Mouse (Mus musculus): ENCODE measurements around the gene Ins2. TPM values are rescaled to one million over a fixed set of nuclear protein-coding genes. Genes with fewer than 3 reads are reported as not detected.

The Ins2 gene
- 0.38 and 0.46 TPM in 2 replicates for polyA plus RNA-seq (2012; rRNA removed)

DNA sequence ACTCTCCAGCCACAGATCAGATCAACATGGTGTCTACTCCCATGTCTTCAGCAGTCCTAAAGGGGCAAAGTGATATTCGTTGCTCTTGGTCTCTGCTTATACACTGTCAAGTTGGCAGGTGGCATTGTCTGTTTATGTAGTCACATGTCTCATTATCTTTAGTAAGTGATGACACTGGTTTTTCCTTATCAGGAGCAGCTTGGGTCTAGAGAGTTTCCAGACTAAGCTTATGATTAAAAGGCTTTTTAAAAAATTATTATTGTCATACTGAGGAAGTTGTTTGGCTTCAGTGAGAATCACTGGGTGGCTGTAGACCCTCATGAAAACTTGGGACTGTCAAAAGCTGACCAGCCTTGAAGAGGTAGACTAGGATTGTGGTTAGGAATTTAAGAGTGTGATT, at the start of gene Ins2:
Gene Ins2 (minus strand): TSS at position 101 of the 400 bp plus-strand sequence.
- Histone ChIP-seq H3K4me3 (ENCODE audit: control insufficient read depth, low read depth, low read length) (no peak within 1 kb of the TSS), H3K27me3 (ENCODE audit: control insufficient read depth, insufficient read depth, low read length) (no peaks in the 10 kb centered on the region), H3K36me3 (ENCODE audit: control insufficient read depth, insufficient read depth, low read length) (no peaks in the 10 kb centered on the region), H3K4me1 (ENCODE audit: control insufficient read depth, insufficient read depth, low read length) (no peaks in the 10 kb centered on the region), H3K27ac (ENCODE audit: control insufficient read depth, insufficient read depth, low read depth, low read length) (no peak within 1 kb of the TSS)
- TF ChIP-seq CTCF (IDR thresholded peaks at IDR 0.05; ENCODE audit: control insufficient read depth, insufficient read depth, insufficient replicate concordance, low read depth, low read length) (no peak), POLR2A (IDR thresholded peaks at IDR 0.05; ENCODE audit: control insufficient read depth, low read depth, low read length) (no peak)

DNA sequence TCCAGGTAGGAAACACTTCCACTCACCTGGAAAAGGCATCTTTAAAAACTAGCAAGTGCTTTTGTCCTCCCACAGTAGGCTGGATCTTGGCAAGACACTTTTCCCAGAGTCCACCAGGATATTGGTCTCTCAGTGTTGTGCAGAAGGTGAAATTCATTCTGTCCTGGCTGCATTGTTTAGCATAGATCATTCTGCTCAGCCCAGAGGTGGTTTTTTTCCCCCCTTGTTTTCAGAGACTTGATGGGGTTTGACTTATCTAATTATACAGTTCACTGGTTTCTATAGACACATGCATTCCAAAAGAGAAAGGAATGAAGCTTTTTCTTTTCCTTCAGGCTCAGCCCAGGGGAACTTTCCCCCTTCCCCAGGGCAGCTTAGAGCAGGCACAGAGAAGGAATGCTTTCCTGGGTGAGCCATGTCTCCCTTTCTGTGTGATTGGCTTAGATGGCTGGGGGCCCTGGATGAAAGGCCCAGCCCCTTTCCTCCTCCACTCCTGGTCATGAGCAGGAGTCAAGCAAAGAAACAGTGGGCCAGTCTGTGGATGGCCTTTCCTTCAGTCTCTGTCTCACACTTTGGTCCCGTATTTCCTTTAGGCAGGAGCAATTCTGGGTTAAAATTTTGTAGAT, 49.6 kb upstream of the Ins2 start:
- Histone ChIP-seq H3K4me3 (ENCODE audit: control insufficient read depth, low read depth, low read length) (no peak overlapping the region), H3K27me3 (ENCODE audit: control insufficient read depth, insufficient read depth, low read length) (no peaks in the 10 kb centered on the region), H3K4me1 (ENCODE audit: control insufficient read depth, insufficient read depth, low read length) (no peaks in the 10 kb centered on the region), H3K27ac (ENCODE audit: control insufficient read depth, insufficient read depth, low read depth, low read length) (no peak overlapping the region), H3K36me3 (ENCODE audit: control insufficient read depth, insufficient read depth, low read length) (no peaks in the 10 kb centered on the region)
- TF ChIP-seq POLR2A (IDR thresholded peaks at IDR 0.05; ENCODE audit: control insufficient read depth, low read depth, low read length) (no peak), CTCF (IDR thresholded peaks at IDR 0.05; ENCODE audit: control insufficient read depth, insufficient read depth, insufficient replicate concordance, low read depth, low read length) (no peak)

DNA sequence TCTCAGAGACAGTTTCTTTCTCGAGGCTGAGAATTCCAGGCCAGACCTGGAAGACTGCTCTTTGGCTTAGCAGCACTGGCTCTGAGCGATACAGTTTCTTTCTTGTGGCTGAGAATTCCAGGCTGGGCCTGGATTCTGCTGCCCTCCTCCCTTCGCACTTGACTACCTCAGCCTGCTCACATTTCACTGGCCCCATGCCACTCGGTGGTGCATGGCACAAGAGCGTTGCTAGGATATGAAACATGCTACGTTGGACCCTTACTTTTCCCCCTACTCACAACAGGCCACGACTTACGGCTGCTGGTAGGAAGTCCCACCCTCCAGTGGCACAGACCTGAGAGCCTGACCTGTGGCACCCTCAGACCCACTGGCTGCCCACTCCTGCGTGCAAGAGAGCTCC, 46.5 kb upstream of the Ins2 start:
- Histone ChIP-seq H3K27ac (ENCODE audit: control insufficient read depth, insufficient read depth, low read depth, low read length) (no peak overlapping the region), H3K27me3 (ENCODE audit: control insufficient read depth, insufficient read depth, low read length) (no peaks in the 10 kb centered on the region), H3K4me1 (ENCODE audit: control insufficient read depth, insufficient read depth, low read length) (no peaks in the 10 kb centered on the region), H3K4me3 (ENCODE audit: control insufficient read depth, low read depth, low read length) (no peak overlapping the region; the same call in 1 of the 2 replicates), H3K36me3 (ENCODE audit: control insufficient read depth, insufficient read depth, low read length) (no peaks in the 10 kb centered on the region)
- no peak for TF ChIP-seq CTCF (IDR thresholded peaks at IDR 0.05; ENCODE audit: control insufficient read depth, insufficient read depth, insufficient replicate concordance, low read depth, low read length)
- no peak for TF ChIP-seq POLR2A (IDR thresholded peaks at IDR 0.05; ENCODE audit: control insufficient read depth, low read depth, low read length)

DNA sequence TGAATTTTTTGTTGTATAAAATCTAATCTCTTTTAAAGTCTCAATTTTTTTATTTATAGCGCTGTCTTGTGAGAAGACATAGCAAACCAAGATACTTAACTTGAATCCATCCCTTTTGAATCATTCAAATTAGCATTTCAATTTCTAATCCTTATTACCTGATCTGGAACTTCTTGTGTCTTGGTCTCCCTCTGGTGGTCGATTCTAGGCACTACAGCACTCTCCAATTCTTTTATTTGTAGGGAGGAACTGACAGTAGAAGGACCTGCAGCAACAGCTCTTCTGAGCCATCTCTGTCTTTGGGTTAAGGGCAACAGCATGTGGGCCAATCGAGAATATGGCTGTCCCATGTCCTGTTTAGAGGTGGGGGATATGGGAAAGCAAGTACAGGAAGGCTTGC, 5.4 kb downstream of the Ins2 start:
- H3K4me3 ChIP-seq (ENCODE audit: control insufficient read depth, low read depth, low read length), result no peak overlapping the region
- H3K27ac ChIP-seq (ENCODE audit: control insufficient read depth, insufficient read depth, low read depth, low read length), result no peak overlapping the region
- no peak for TF ChIP-seq POLR2A (IDR thresholded peaks at IDR 0.05; ENCODE audit: control insufficient read depth, low read depth, low read length)
- TF ChIP-seq CTCF (IDR thresholded peaks at IDR 0.05; ENCODE audit: control insufficient read depth, insufficient read depth, insufficient replicate concordance, low read depth, low read length), result peak; percentile 6; the same call in 1 of the 2 replicates
- no peaks in the 10 kb centered on the region for H3K36me3 ChIP-seq (ENCODE audit: control insufficient read depth, insufficient read depth, low read length)
- no peaks in the 10 kb centered on the region for H3K27me3 ChIP-seq (ENCODE audit: control insufficient read depth, insufficient read depth, low read length)
- H3K4me1 ChIP-seq (ENCODE audit: control insufficient read depth, insufficient read depth, low read length), result no peaks in the 10 kb centered on the region

DNA sequence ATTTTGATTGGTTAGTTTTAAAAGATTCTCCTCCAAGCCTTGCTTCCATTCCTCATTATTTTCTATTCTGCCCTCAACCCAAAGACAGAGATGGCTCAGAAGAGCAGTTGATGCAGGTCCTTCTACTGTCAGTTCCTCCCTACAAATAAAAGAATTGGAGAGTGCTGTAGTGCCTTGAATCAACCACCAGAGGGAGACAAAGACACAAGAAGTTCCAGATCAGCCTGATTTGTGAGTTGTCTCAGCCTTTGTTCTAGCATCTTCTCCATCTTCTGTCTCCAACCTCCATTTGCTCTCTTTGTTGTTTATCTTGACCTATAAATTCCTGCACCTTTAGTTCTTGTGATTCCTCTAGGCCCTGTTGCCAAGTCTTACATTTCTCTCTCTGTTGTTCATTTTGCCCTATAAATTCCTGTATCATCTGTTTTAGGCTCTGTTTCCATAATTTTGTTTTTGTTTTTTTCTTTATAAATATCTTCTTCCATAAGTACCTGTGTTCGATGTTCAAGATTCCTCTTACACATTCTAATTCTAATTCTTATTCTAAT, 6.2 kb downstream of the Ins2 start:
- Histone ChIP-seq H3K4me1 (ENCODE audit: control insufficient read depth, insufficient read depth, low read length) (no peaks in the 10 kb centered on the region), H3K36me3 (ENCODE audit: control insufficient read depth, insufficient read depth, low read length) (no peaks in the 10 kb centered on the region), H3K27ac (ENCODE audit: control insufficient read depth, insufficient read depth, low read depth, low read length) (no peak overlapping the region), H3K27me3 (ENCODE audit: control insufficient read depth, insufficient read depth, low read length) (no peaks in the 10 kb centered on the region), H3K4me3 (ENCODE audit: control insufficient read depth, low read depth, low read length) (no peak overlapping the region)
- TF ChIP-seq POLR2A (IDR thresholded peaks at IDR 0.05; ENCODE audit: control insufficient read depth, low read depth, low read length) (no peak), CTCF (IDR thresholded peaks at IDR 0.05; ENCODE audit: control insufficient read depth, insufficient read depth, insufficient replicate concordance, low read depth, low read length) (peak; percentile 41; the same call in 1 of the 2 replicates)

DNA sequence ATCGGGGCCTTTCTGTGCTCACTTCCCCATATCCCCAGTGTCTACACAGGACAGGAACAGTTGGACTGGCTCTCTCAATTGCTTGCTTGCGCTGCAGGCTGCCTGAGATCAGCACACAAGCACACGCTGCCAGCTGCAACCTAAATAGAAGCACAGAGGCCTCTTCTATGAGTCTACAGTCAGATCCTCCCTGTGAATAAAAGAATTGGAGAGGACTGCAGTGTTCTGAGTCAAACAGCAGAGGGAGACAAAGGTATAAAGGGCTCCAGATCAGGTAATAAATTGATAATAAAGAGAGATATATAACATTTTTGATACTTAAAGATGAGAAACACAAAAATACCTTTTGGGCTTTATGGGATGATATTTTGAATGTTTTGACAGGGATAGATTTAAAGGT, 17.2 kb downstream of the Ins2 start:
- Histone ChIP-seq H3K27me3 (ENCODE audit: control insufficient read depth, insufficient read depth, low read length) (no peaks in the 10 kb centered on the region), H3K4me1 (ENCODE audit: control insufficient read depth, insufficient read depth, low read length) (no peaks in the 10 kb centered on the region), H3K27ac (ENCODE audit: control insufficient read depth, insufficient read depth, low read depth, low read length) (no peak overlapping the region), H3K36me3 (ENCODE audit: control insufficient read depth, insufficient read depth, low read length) (no peaks in the 10 kb centered on the region), H3K4me3 (ENCODE audit: control insufficient read depth, low read depth, low read length) (no peak overlapping the region)
- TF ChIP-seq POLR2A (IDR thresholded peaks at IDR 0.05; ENCODE audit: control insufficient read depth, low read depth, low read length), result no peak
- TF ChIP-seq CTCF (IDR thresholded peaks at IDR 0.05; ENCODE audit: control insufficient read depth, insufficient read depth, insufficient replicate concordance, low read depth, low read length), result no peak

DNA sequence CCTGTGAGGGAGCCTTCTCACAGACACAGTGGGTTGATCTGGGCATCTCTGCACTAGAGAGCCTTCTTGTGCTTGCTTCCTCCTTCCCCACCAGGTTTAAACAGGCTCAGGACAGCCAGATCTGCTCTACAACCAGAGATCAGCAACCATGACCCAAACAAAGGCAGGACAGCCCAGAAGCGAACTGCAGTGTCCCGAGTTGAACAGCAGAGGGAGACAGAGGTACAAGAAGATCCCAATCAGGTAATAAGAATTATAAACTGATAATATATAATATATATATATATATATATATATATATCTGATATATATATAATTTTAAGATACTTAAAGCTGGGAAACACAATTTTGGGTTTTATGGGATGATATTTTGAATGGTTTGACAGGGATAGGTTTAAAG, 22.5 kb downstream of the Ins2 start:
- Histone ChIP-seq H3K36me3 (ENCODE audit: control insufficient read depth, insufficient read depth, low read length) (no peaks in the 10 kb centered on the region), H3K4me3 (ENCODE audit: control insufficient read depth, low read depth, low read length) (no peak overlapping the region), H3K27me3 (ENCODE audit: control insufficient read depth, insufficient read depth, low read length) (no peaks in the 10 kb centered on the region), H3K27ac (ENCODE audit: control insufficient read depth, insufficient read depth, low read depth, low read length) (no peak overlapping the region), H3K4me1 (ENCODE audit: control insufficient read depth, insufficient read depth, low read length) (no peaks in the 10 kb centered on the region)
- TF ChIP-seq CTCF (IDR thresholded peaks at IDR 0.05; ENCODE audit: control insufficient read depth, insufficient read depth, insufficient replicate concordance, low read depth, low read length), result peak; percentile 53; the same call in 1 of the 2 replicates
- TF ChIP-seq POLR2A (IDR thresholded peaks at IDR 0.05; ENCODE audit: control insufficient read depth, low read depth, low read length), result no peak
